Mouse (Mus musculus): Measurements from ENCODE around the gene Bag2.

The Bag2 gene

DNA sequence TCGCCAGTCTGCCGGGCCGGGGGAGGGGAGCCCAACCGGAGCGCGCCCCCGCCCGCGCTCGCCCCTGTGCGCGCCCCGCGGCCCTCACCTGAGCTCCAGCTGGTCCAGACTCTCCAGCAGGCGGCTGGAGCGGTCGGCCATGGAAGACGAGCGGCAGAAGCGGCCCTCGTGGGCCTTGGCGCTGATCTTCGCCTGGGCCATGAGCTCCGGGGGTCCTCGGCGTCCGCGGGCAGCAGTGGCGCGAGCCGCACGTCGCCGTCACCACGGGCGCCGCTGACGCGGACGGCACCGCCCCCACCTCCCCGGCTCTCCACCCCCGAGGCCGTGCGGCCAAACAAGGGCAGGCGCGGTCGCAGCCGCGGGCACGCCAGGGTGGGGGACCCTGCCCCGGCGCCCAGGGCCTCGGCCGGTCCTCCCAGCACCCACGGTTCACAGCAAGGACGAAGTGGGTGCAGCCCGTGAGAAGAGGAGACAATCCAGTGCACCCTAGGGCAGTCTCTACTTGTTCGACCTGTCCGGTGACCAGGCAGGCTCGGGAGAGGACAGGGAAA, at the start of gene Bag2:
Bag2 (minus strand) TSS at position 305 of the 551 bp plus-strand sequence.
- in situ Hi-C loops (cut with MboI) = no loop called here

DNA sequence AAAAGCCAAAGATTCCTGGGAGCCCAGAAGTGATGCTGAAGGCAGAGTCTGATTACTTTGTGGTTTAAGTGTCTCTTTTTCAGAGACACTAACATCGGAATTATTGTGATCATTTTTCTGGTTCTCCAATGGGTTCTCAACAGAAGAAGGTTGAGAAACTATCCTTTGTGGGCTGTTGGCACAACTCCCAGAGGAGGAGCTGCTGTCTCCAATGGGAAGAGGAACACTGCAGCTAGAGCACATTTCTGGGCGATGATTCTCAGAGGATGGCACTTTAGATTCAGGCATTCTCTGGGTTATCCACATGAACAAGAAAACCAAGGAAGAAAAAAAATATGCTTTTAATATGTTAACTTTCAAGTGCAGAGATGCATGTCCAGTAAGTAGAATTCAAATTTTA, 45.7 kb upstream of the Bag2 start:
- in situ Hi-C loops (cut with MboI) = no loop called here

DNA sequence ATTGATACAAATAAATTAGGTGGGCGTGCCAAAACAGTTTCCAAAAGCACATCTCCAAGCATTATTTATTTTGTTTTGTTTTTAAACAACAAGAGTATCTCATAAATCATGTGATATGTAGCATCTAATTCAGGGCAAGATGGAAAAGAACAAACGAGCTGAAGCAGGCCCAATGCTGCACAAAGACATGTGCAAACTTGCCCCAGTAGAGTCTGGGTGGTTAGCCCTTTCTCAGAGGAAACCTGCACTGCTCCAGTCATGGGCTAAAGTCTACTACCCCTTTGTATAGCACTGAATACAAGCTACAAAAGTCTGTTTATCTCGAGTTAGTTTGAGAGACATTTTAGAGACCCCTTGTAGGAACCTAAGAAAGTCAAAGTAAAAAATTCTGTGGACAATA, 42.0 kb upstream of the Bag2 start:
- in situ Hi-C loops (cut with MboI) = no loop called here

DNA sequence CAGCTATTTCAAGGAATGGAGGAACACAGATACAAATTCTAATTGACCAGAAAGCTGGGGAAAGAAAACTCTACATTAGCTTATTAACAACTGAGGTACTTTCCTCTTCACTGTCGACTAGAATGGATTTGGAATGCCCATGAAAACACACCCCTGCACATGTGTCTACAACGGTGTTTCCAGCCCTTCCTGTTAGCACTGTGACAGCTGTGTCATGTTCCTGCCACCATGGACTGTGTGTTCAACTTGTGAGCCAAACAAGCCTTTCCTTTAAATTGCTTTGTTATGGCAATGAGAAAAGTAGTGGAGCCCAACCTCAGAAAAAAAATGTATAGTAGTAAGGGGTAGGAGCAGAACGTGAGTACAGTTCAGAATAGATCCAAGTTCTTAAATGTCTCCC, 30.9 kb upstream of the Bag2 start:
- in situ Hi-C loops (cut with MboI) = no loop called here

DNA sequence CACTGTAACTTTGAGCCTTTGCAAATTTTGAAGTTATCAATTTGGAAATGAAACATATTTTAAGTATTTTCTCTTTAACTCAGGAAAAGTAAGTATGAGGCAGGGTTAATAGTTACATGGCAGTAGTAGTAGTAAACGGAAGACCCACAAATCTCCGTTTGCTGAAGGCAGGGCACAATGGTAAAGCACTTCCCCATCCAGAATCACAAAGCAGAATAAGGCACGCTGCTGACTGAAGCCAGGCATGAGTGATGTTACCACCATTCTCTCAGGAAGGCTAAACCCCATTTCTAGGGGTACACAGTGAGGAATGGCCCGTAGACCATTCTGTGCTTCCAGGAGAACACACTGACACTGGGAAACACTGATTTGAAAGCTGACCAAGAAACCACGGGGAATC, 30.5 kb upstream of the Bag2 start:
- in situ Hi-C loops (cut with MboI) = no loop called here

DNA sequence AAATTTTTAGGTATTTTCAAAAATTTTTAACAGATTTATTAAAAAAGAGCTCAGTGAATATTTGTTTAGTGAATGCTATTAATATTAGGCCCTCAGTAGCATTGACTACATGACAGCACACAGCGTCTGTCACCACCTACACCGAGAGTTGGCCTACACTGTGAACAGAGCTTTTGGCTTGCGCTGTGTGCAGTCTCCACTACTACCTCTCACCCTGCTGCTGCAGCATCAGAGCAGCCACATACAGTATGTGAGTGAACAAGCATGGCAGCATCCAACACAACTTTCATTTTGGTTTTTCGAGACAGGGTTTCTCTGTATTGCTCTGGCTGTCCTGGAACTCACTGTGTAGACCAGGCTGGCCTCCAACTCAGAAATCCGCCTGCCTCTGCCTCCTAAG, 27.0 kb upstream of the Bag2 start:
- in situ Hi-C loops (cut with MboI) = no loop called here

DNA sequence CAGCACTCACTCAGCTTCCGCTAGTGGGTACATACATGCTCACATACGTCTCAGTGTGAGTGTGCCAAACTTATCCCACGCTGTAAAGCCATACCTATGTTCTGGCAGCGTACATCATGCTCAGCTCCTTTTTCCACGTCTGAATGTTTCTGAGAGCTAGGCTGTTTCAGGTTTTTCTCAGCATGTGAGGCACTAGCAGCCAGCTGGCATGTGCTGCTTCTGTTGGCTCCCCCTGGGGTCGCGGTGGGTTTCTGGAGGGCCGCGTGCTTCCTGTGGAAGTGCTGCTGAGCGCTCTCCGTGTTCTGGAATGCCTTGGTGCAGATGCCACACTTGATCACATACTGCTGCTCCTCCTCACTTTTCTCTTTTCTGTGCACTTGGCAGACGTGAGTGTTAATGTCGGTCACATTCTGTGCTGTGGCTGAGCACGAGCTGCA, 18.6 kb upstream of the Bag2 start:
- in situ Hi-C loops (cut with MboI) = no loop called here

DNA sequence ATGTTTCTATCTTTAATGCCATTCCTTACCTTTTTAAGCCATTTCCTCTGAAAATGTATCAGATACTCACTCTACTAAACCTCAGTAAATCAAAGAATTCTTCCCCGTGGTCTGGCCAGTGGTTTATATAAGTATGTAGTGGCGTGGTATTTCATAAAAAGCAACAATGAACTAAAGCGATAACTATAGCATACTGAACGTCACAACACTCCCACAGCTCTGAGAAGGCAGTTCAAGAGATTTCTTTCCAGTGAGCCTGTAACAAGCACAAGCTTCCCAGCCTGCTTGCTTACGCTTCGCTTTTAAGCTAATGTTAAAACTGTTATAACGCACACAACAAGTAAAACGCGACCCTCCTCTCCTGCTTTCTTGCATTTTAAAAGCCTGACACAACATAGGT, 14.5 kb upstream of the Bag2 start:
- in situ Hi-C loops (cut with MboI) = no loop called here

DNA sequence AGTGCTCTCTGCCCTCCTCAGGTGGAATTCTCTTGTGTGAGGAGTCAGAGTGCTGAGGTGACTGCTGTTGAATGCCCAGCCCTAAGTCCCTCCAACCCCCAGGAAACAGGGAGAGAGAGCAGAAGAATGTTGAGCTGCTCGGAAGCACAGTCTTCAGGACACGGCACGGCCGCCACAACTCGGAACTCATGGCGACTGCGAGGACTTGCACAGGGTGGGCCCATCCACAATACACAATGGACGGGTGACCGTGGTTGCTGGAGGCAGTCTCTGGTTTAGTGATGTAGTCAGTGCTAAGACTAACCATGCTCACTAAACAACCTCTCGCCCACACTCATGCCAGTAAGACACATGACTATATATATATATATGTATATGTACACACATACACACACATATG, 14.0 kb upstream of the Bag2 start:
- in situ Hi-C loops (cut with MboI) = no loop called here

DNA sequence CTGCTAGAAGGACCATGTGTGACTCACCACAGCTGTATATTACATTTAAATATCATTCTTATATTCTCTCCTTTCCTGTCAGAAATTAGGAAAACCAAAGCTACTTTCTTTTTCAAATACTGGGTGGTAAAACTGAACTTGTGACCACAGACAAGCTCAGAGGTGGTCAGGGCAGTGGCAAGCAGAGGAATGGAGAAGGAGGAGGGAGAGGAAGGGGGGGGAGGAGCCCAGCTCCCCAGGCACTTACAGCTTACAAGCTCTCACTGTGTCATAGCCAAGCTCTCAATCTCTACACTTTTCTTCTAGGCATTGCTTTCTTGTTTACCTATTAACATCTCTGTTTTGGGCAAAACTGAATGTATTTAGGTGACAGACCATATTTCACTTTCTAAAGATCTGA, 11.2 kb upstream of the Bag2 start:
- in situ Hi-C loops (cut with MboI) = no loop called here

DNA sequence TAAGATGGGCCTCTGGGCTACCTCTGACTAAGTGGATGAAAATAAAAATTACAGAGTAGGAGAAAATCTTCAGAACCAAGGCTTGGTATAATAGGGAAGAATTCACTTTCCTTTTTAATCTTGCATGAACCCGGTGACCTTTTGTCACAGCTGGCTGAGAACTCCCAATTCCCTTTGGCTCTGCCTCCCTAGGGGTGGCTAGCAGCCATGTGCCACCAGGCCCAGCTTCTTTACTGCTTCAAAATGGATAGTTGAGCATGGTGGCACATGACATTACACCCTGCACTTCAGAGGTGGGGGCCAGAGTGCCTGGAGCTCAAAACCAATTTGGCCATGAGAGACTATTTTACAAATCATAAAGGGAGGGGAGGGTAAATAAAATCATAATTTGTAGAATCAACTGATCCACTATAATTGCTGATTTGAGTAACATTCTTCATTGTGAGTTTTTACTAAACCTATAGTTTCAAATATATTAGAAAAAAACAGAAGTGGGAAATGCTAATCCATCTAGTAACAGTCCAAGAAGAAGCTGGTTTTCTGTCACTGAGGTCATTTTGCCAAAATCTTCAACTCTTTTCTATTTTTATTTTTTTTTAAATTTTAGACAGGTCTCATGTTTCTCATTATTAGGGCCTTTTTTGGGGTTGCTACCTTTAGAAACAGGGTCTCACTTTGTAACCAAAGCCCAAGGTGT, 10.6 kb upstream of the Bag2 start:
- in situ Hi-C loops (cut with MboI) = no loop called here

DNA sequence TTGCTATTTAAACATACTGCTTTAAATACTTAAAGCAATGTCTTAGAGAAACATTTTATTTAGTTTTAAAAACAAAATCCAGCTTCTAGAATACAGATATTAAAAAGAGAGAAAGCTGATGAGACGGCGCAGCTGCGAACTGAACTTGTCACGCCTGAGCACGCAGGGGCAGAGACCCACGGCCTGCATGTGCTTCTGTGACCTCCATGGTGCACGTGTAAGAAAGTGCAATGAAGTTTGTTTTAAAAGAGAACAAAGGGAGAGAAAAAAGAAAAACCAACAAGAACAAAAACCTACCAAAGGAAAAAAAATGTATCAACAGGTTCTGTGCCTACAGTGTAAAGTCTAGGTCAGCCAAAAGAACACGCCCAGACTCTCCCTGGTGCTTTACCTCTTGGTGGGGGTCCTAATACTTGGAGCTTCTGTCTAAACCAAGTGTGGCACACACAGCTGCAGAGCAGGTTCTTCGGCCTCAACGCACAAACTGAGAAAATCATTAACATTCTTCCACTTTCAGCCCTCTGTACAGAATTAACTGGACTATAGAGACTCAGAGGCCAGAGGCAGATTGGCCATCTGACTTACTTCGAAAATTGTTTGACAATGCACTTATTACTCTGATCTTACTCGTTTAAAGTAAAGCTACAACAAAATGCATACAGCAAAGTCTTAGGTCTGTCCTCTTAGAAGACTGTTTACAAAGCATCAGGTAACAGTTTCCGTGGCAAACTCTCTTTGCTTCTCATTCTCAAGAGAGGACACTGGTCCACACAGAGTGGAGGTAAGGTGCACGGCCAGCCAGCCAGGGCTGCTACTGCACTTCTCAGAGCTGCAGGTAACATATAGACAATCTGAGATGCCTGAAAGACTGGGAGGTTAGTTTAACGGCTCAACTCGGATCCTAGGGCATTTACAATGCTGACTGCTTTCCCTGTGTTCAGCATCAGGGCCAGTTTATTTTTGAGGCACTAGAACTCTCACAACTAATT, 9.2 kb upstream of the Bag2 start:
- in situ Hi-C loops (cut with MboI) = no loop called here

DNA sequence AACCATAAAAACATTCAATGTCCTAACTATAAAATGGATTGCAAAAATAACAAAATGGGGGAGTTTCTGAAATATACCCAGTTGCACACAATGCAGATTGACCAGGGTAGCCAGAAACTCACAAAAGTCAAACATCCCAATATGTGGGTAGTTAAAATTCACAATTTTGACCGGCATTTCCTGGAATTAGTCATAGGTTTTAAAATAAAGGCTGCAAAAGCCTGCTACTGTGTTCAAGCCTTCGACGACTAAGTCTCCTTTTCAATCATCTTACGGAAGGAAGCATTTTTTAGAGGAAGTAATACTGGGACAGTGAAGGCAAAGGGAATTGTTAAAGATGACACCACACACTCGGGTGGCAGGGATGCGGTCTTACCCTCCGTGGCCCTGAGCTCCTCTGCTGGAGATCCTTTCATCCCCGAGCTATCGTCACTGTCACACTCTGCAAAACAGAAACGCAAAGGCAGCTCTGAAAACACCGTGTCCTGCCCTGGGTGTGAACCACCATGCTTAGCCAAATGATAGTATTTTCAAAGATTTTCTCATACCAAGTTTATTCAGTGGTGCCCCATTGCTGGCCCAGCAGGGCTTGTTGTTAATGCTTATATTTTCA, 8.0 kb upstream of the Bag2 start:
- in situ Hi-C loops (cut with MboI) = no loop called here

DNA sequence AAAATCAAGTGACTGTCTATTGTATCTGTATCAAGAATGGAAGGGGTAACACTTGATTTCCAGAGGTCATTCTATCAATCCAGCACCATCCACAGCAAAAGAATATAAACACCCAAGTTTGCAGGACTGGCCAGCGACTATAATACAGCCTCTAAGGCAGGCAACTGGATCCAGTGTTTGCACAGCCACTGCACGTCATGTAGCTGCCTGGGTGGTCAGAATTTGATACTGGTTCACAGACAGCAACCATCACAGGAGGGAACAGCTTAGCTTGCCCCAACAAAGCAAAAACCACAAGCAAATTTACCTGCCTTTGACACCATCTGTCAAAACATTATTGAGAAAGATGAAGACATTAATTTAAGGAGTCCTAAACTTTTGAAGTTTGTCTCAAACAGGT, 6.2 kb upstream of the Bag2 start:
- in situ Hi-C loops (cut with MboI) = no loop called here

DNA sequence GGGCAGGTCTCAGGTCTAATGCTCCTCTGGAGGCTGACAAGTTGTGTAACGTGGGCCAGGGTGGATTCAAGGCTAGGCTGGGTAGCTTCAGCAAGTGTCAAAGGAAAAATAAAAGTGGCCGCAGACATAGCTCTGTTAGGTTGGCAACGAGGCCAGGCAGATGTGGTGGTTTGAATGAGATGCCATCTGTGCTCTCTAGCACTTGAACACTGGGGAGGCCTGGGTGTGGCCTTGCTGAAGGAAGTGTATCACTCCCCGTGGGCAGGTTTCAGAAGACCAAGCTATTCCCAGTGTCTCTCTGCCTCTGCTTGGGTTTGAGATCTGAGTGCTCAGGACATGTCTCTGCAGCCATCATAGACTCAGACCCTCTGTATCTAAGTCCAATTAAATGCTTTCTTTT, 893 bp upstream of the Bag2 start:
- in situ Hi-C loops (cut with MboI) = no loop called here

DNA sequence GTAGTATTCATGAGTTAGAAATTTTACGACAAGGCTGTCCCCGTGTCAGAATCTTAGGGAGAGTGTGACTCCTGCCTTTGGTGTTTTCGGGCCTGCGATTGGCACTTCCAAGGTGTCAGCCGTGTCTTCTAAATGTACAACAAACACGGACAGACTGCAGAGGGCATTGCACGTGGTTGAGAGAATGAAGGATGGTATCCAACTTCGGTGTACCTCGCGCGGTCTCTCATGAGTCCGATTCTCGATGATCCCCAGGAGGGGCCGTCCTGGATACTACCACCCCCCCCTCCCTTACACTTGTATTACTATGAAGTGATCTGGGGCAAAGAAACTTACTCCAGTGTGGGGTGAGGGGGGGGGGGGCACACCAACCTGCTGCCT, 572 bp downstream of the Bag2 start:
- in situ Hi-C loops (cut with MboI) = no loop called here

DNA sequence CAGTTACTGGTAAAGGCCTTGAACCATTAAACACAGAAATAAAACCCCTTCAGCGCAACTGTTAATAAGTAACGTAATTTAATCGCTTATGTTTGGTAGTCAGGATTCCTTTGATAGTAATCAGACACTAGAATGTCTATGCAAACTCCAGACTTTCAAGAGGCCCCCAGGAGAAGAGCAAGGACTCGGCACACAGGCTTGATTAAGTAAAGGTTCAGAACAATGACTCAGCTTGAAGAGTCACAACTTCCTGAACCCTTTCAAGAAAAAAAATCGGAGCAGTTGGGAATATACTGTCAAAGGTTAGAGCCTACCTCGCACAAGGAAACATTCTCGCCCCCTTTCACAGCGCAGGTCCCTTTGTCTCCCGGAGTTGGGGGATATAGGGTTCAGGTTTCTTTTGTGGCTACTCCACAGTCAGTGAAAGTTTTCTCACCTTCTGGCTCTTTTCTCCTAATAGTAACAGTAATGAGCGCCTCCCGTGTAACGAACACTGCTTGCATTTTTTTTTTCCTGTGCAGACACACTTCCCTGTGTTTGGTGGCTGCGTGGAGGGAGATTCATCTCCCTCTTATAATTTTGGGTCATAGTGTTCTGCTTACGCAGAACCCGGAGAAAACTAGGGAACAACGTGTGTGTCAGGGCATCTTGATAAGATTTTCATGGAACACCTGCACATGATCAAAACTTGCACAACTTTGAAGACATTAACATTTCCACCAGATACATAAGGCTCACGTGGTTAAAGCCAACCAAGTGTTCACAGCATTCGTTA, 1.1 kb downstream of the Bag2 start:
- in situ Hi-C loops (cut with MboI) = no loop called here

DNA sequence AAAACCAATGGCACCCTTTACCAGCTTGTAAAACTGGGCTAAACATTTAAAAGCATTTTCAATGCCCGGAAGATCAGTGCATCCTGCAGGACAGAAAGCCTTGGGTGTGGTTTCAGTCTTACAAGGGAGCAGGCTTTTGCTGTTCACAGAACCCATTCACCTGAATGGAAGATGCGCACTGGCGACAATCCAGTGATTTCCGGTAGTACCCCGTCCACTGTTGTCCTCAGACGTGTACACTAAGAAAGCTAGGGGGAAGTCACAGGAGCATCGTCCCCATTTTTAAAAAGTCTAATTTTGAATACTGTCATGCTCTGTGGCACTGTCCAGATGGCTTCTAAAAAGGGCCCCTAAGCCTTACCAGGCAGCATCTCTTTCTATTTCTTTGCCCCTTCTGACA, 1.8 kb downstream of the Bag2 start:
- in situ Hi-C loops (cut with MboI) = no loop called here

DNA sequence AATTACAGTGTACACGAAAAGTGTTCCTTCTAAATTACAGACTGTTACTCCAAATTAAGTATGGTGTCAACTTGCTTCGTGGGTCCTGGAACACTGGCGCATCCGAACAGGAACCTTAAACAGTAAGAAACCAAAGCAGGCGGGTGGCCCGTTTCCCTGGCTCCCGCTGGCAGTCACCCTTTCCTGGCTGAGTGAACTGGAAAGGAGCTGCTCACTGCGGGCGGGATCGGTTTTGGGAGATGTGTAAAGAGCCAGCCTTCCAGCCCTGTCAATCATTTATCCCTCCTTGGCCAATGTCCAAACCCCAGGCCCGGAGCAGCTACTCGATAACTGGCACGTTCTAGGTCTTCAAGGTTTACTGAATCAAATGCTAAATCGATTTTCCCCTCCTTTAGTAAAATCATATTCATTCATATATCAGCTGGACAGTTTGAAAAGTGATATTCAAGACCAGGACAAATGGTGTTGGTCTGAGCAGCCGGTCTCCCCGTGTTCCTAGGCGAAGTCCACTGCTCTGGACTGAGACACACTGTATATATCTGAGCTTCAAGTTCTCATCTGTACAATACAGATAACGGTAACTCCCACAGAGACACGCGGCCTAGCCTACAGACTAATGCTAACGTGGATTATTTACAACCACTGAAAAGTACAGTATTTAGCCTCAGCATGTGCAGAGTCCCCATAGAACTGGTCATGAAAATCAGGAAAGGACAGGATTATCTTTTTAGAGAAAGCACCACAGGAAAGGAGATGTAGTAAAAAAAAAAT, 2.4 kb downstream of the Bag2 start:
- in situ Hi-C loops (cut with MboI) = no loop called here

DNA sequence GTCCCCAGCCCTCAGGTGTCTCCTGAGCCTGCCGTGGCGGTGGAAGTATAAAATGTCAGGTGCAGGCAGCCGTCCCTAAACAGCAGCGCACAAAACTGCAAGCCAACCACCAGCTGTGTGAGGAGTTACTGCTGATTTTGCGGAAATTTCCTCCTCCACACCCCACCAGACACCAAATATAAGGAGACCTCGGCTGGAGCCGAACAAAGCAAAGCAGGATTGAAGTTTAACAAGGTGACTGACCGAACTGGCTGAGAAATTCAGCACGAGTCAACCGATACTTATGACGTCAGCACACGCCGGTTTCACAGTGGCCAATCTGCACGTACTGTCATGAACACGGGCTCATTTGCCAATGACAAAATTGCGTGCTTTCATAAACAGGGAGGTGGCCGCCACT, 3.5 kb downstream of the Bag2 start:
- in situ Hi-C loops (cut with MboI) = no loop called here

DNA sequence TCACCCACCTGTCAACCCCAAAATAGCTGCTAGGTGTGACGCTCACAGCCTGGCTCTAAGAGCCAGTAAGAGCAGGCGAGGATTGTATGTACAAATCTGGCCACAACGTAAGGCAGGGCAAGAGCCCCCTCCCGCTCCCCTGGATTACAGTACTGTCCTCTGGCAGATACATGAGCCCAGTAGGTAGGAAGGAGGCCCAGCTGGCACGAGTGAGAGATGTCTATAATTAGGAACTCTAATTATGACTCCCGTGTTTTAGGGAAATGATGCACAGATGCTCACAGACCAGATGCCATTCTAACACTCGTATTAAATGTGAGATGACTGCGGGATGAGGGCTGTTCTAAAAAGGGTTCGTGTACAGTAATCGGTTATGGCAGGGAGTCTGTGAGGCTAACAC, 6.3 kb downstream of the Bag2 start:
- in situ Hi-C loops (cut with MboI) = no loop called here

All from mature B cell (primary cell).